Mouse (Mus musculus): ENCODE measurements around the gene Kcnd3. TPM values are rescaled to one million over a fixed set of nuclear protein-coding genes. Genes with fewer than 3 reads are reported as not detected.

The Kcnd3 gene
- polyA plus RNA-seq, 1 experiment: 21.2 TPM

GRCm38 (mm10) chr3:105670801-105671200 is 218.7 kb downstream of the Kcnd3 start:
- Histone ChIP-seq H3K4me3 (ENCODE audit: insufficient read depth, low read length) (no peak overlapping the region), H3K4me1 (ENCODE audit: control insufficient read depth, insufficient read depth, low read length) (peaks cover 5% of the 10 kb centered on the region; the same call in 1 of the 2 replicates), H3K27ac (ENCODE audit: insufficient read depth, low read length) (no peak overlapping the region)
- TF ChIP-seq CTCF (IDR thresholded peaks at IDR 0.05; ENCODE audit: extremely low read depth, insufficient read depth, low read length): no peak
- TF ChIP-seq POLR2A (IDR thresholded peaks at IDR 0.05; ENCODE audit: extremely low read depth, insufficient read depth, low read length): no peak

- TF ChIP-seq CTCF (IDR thresholded peaks at IDR 0.05; ENCODE audit: extremely low read depth, insufficient read depth, low read length) (peak; percentile 65), POLR2A (IDR thresholded peaks at IDR 0.05; ENCODE audit: extremely low read depth, insufficient read depth, low read length) (no peak)
- Histone ChIP-seq H3K4me1 (ENCODE audit: control insufficient read depth, insufficient read depth, low read length) (peaks cover 5% of the 10 kb centered on the region; the same call in 1 of the 2 replicates), H3K4me3 (ENCODE audit: insufficient read depth, low read length) (no peak overlapping the region), H3K27ac (ENCODE audit: insufficient read depth, low read length) (no peak overlapping the region)
Observed at GRCm38 (mm10) chr3:105674595-105675218, 222.6 kb downstream of the Kcnd3 start.

GRCm38 (mm10) chr3:105675932-105676331 is 223.8 kb downstream of the Kcnd3 start:
- Histone ChIP-seq H3K4me3 (ENCODE audit: insufficient read depth, low read length) (no peak overlapping the region), H3K4me1 (ENCODE audit: control insufficient read depth, insufficient read depth, low read length) (peaks cover 5% of the 10 kb centered on the region; the same call in 1 of the 2 replicates), H3K27ac (ENCODE audit: insufficient read depth, low read length) (no peak overlapping the region)
- TF ChIP-seq POLR2A (IDR thresholded peaks at IDR 0.05; ENCODE audit: extremely low read depth, insufficient read depth, low read length): no peak
- no peak for TF ChIP-seq CTCF (IDR thresholded peaks at IDR 0.05; ENCODE audit: extremely low read depth, insufficient read depth, low read length)

- Histone ChIP-seq H3K27ac (ENCODE audit: insufficient read depth, low read length) (no peak overlapping the region), H3K4me3 (ENCODE audit: insufficient read depth, low read length) (no peak overlapping the region), H3K4me1 (ENCODE audit: control insufficient read depth, insufficient read depth, low read length) (no peaks in the 10 kb centered on the region)
- no peak for TF ChIP-seq POLR2A (IDR thresholded peaks at IDR 0.05; ENCODE audit: extremely low read depth, insufficient read depth, low read length)
- TF ChIP-seq CTCF (IDR thresholded peaks at IDR 0.05; ENCODE audit: extremely low read depth, insufficient read depth, low read length): no peak
Observed at GRCm38 (mm10) chr3:105680346-105680745, 228.2 kb downstream of the Kcnd3 start.

GRCm38 (mm10) chr3:105686394-105687323 is 234.5 kb downstream of the Kcnd3 start:
- Histone ChIP-seq H3K27ac (ENCODE audit: insufficient read depth, low read length) (no peak overlapping the region), H3K4me3 (ENCODE audit: insufficient read depth, low read length) (peak overlapping the region; percentile 44), H3K4me1 (ENCODE audit: control insufficient read depth, insufficient read depth, low read length) (peaks cover 2% of the 10 kb centered on the region; the same call in 1 of the 2 replicates)
- TF ChIP-seq POLR2A (IDR thresholded peaks at IDR 0.05; ENCODE audit: extremely low read depth, insufficient read depth, low read length) (no peak), CTCF (IDR thresholded peaks at IDR 0.05; ENCODE audit: extremely low read depth, insufficient read depth, low read length) (no peak)

- peak; percentile 48; the same call in 1 of the 2 replicates for TF ChIP-seq POLR2A (IDR thresholded peaks at IDR 0.05; ENCODE audit: extremely low read depth, insufficient read depth, low read length)
- peak; percentile 65 for TF ChIP-seq CTCF (IDR thresholded peaks at IDR 0.05; ENCODE audit: extremely low read depth, insufficient read depth, low read length)
- peaks cover 2% of the 10 kb centered on the region; the same call in 1 of the 2 replicates for H3K4me1 ChIP-seq (ENCODE audit: control insufficient read depth, insufficient read depth, low read length)
- H3K4me3 ChIP-seq (ENCODE audit: insufficient read depth, low read length): peak within 1 kb of the TSS; percentile 44
- peak within 1 kb of the TSS; percentile 88 for H3K27ac ChIP-seq (ENCODE audit: insufficient read depth, low read length)
Observed at GRCm38 (mm10) chr3:105687324-105688060, 235.4 kb downstream of the Kcnd3 start, which contains the start of gene Ddx20. Gene Ddx20 (minus strand): TSS chr3:105687574.

- no peak overlapping the region for H3K27ac ChIP-seq (ENCODE audit: insufficient read depth, low read length)
- H3K4me1 ChIP-seq (ENCODE audit: control insufficient read depth, insufficient read depth, low read length): peaks cover 2% of the 10 kb centered on the region; the same call in 1 of the 2 replicates
- no peak for TF ChIP-seq CTCF (IDR thresholded peaks at IDR 0.05; ENCODE audit: extremely low read depth, insufficient read depth, low read length)
- no peak for TF ChIP-seq POLR2A (IDR thresholded peaks at IDR 0.05; ENCODE audit: extremely low read depth, insufficient read depth, low read length)
- no peak overlapping the region for H3K4me3 ChIP-seq (ENCODE audit: insufficient read depth, low read length)
Observed at GRCm38 (mm10) chr3:105688536-105688935, 236.4 kb downstream of the Kcnd3 start.

- Histone ChIP-seq H3K27ac (ENCODE audit: insufficient read depth, low read length) (peak overlapping the region; percentile 86), H3K4me1 (ENCODE audit: control insufficient read depth, insufficient read depth, low read length) (peaks cover 20% of the 10 kb centered on the region), H3K4me3 (ENCODE audit: insufficient read depth, low read length) (no peak overlapping the region)
- no peak for TF ChIP-seq CTCF (IDR thresholded peaks at IDR 0.05; ENCODE audit: extremely low read depth, insufficient read depth, low read length)
- TF ChIP-seq POLR2A (IDR thresholded peaks at IDR 0.05; ENCODE audit: extremely low read depth, insufficient read depth, low read length): no peak
Observed at GRCm38 (mm10) chr3:105693327-105694080, 241.4 kb downstream of the Kcnd3 start.
